Mouse (Mus musculus) frontal cortex, postnatal 36 days (tissue): ENCODE measurements around the gene Rgs3.
A peak's percentile ranks its signal among the peaks of the same experiment; 100 is the strongest.

Experiments
- DNase-seq, 2 experiments: peaks; one replicate each; pipeline ENCODE4 v3.0.0; 2022; ENCODE audit warnings: low spot score in 2 of 2

Rgs3 gene

GRCm38 (mm10) chr4:62688142-62688541 is 128.5 kb downstream of the Rgs3 start:
- DNase-seq = no peak

- no peak for DNase-seq
These were observed 131.3 kb downstream of the Rgs3 start for GRCm38 (mm10) chr4:62690997-62691396.

- no peak for DNase-seq
These were observed 132.0 kb downstream of the Rgs3 start for GRCm38 (mm10) chr4:62691625-62692024.

- no peak for DNase-seq
These were observed 134.2 kb downstream of the Rgs3 start for GRCm38 (mm10) chr4:62693839-62694238.

- DNase-seq = no peak
These were observed 135.2 kb downstream of the Rgs3 start for GRCm38 (mm10) chr4:62694703-62695439.

GRCm38 (mm10) chr4:62695523-62695922 is 135.9 kb downstream of the Rgs3 start:
- DNase-seq = no peak

- peak in 1 of 2 experiments; percentile 78 for DNase-seq
These were observed 136.3 kb downstream of the Rgs3 start for GRCm38 (mm10) chr4:62695946-62696345.

GRCm38 (mm10) chr4:62696699-62697404 is 137.2 kb downstream of the Rgs3 start:
- no peak for DNase-seq

GRCm38 (mm10) chr4:62697469-62697868 is 137.8 kb downstream of the Rgs3 start:
- DNase-seq = peak; percentile 86 to 91

GRCm38 (mm10) chr4:62698521-62698920 is 138.9 kb downstream of the Rgs3 start:
- no peak for DNase-seq

GRCm38 (mm10) chr4:62699191-62699812 is 139.7 kb downstream of the Rgs3 start:
- DNase-seq = peak; percentile 87 to 95

GRCm38 (mm10) chr4:62700426-62700825 is 140.8 kb downstream of the Rgs3 start:
- no peak for DNase-seq

- DNase-seq = no peak
These were observed 143.5 kb downstream of the Rgs3 start for GRCm38 (mm10) chr4:62703151-62703550.

GRCm38 (mm10) chr4:62704204-62704603 is 144.6 kb downstream of the Rgs3 start:
- DNase-seq = no peak

GRCm38 (mm10) chr4:62705013-62705412 is 145.4 kb downstream of the Rgs3 start:
- no peak for DNase-seq

- no peak for DNase-seq
These were observed 146.1 kb downstream of the Rgs3 start for GRCm38 (mm10) chr4:62705749-62706148.

GRCm38 (mm10) chr4:62708084-62708483 is 148.4 kb downstream of the Rgs3 start:
- no peak for DNase-seq

GRCm38 (mm10) chr4:62708994-62709393 is 149.3 kb downstream of the Rgs3 start:
- no peak for DNase-seq

- DNase-seq = no peak
These were observed 149.8 kb downstream of the Rgs3 start for GRCm38 (mm10) chr4:62709448-62709847.

GRCm38 (mm10) chr4:62711159-62711558 is 151.5 kb downstream of the Rgs3 start:
- DNase-seq = no peak

- no peak for DNase-seq
These were observed 151.9 kb downstream of the Rgs3 start for GRCm38 (mm10) chr4:62711582-62711981.

- DNase-seq = no peak
These were observed 161.2 kb downstream of the Rgs3 start for GRCm38 (mm10) chr4:62720861-62721260.

GRCm38 (mm10) chr4:62722021-62722426 is 162.4 kb downstream of the Rgs3 start:
- DNase-seq = no peak
